Mouse (Mus musculus): ENCODE results near the gene Asf1a.
A peak's percentile ranks its signal among the peaks of the same experiment; 100 is the strongest.
"Not testable (repeated sequence)": the region's sequence is repeated elsewhere in the genome, so short reads cannot be mapped to it uniquely, and the experiment has no call there.

The Asf1a gene

DNA sequence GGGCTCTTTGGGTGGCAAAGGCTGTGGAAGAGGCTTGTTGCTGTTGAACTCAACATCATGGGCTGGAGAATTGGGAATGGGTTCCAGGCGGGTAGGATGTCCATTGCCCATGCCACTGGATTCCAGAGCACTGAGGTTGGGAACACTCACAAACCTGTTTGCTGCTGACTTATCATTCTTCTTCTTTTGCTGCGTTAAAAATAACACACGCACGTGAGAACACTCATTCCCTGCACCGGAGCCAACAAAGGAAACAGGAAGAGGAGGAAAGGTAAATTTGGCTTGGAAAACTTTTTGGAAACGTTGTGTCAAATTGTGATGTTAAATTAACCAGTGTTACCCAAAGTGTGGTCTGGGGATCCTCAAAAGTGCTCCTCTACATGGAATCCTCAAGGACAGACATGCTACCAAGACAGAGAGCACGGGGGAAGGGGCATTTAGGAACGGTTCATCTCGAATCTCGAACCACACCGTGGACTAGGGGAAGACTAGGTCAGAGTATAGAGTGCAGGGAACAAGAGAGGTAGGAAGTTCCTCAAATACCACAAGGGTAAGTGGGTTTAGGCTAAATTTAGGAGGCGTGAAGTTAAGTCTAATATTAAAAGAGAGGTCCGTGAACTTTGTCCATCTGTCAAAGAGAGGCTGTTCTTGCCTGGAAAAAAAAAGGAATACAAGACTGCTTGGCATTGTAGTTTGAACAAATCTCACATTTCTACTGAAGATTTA lies 38.9 kb downstream of the Asf1a start:
- DNase-seq (ENCODE audit: low read depth, low spot score) = no peak

DNA sequence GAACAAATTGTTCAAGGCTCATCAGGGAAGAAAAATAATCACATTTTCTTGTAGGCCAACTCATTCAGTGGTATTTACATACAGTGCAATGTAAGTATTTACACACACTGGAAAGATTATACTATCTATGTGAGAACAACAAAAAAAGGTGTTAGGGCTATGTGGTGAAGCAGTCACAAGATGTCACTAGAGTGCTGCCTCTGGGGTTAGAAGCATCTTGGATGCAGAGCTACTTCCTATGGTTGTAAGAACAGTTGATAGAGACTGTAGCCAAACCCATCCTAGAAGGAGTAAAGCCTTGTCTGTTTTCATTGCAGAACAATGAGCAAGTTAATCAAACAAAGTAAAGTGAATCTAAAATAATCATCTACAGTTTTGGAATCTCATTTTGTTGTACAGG lies 45.0 kb downstream of the Asf1a start:
- DNase-seq (ENCODE audit: low read depth, low spot score) = peak; percentile 33

DNA sequence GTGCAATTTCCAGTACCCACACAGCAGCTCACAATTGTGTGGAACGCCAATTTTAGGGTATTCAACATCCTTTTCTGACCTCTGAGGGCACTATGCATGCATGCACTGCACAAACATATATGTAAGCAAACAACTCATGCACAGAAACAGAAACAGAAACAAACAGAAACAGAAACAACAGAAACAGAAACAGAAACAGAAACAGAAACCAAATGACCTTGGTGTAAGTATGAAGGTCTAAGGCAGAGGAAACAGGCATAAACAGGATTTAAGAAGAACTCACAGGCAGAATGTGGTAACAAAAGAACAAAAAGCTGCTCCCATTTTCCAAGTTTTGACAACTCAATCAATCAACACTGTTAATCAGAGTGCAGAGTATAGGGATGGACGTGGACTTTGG lies 54.1 kb downstream of the Asf1a start:
- no peak for DNase-seq (ENCODE audit: low read depth, low spot score)

DNA sequence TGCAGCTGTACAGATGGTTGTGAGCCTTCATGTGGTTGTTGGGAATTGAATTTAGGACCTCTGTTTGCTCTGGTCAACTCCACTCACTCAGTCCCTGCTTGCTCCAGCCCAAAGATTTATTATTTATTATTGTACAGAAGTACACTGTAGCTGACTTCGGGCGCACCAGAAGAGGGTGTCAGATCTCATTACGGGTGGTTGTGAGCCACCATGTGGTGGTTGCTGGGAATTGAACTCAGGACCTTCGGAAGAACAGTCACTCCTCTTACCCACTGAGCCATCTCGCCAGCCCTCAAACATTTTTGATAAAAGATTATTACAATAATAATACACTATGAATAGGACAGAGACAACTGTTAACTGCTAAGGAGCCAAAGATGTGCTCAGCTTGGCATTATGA lies 57.7 kb downstream of the Asf1a start:
- DNase-seq (ENCODE audit: low read depth, low spot score) = not testable (repeated sequence)
